In genomic region chr9:72641093-72641680, GRCm38 (mm10) we compare ENCODE assay signal across 8 mouse cellular contexts. TPM values are rescaled to one million over a fixed set of nuclear protein-coding genes. Genes with fewer than 3 reads are reported as not detected.
DNase-seq lines count a peak whose midpoint lies in the region; ATAC-seq and TF ChIP-seq lines count a peak whose summit lies in the region.

No protein-coding gene starts in this region.

- no peak for DNase-seq in ES-E14 (ENCODE audit: low read depth, low spot score)
- no peak for DNase-seq in hindbrain, embryonic 14.5 days (ENCODE audit: low spot score)
- peak; percentile 18 for DNase-seq in lung, postnatal 10 days
- DNase-seq in ovary, postnatal 10 days (ENCODE audit: low spot score): no peak
- DNase-seq in layer of hippocampus, postnatal 10 days (ENCODE audit: low spot score in 2 of 2): no peak
- DNase-seq in layer of hippocampus, postnatal 25 days (ENCODE audit: extremely low spot score in 1 of 2, low spot score in 1 of 2): no peak
- no peak for DNase-seq in left cerebral cortex, postnatal 36 days (ENCODE audit: low spot score in 2 of 2)

- H3K4me3 ChIP-seq in ES-E14 (ENCODE audit: insufficient read depth in 1 of 2, low read depth in 1 of 2, low read length in 2 of 2, poor library complexity in 1 of 2, severe bottlenecking in 1 of 2): no peak overlapping the region; a peak in 1 of 4 replicates
- H3K4me3 ChIP-seq in embryonic fibroblast, embryonic 13.5 days (ENCODE audit: insufficient read depth, low read length): no peak overlapping the region; the same call in none of the 2 replicates
- no peak overlapping the region for H3K4me3 ChIP-seq in hindbrain, embryonic 14.5 days (replicated peaks; ENCODE audit: low read length)

- no peaks in the 10 kb centered on the region for H3K9me3 ChIP-seq in ES-E14 (ENCODE audit: control insufficient read depth, insufficient read depth, low read depth, low read length)
- no peaks in the 10 kb centered on the region for H3K9me3 ChIP-seq in hindbrain, embryonic 14.5 days (ENCODE audit: control insufficient read depth, low read length)

- in situ Hi-C loops in ES-E14 (cut with MboI; ENCODE audit: low sequenced_read_pairs in 2 of 2, unreplicated experiment in 2 of 2): no loop called here

- no peak for TF ChIP-seq CTCF in embryonic fibroblast, embryonic 13.5 days (IDR thresholded peaks at IDR 0.05; ENCODE audit: borderline replicate concordance, insufficient read depth, low read length)

- peak overlapping the region; percentile 91 for H3K27ac ChIP-seq in ES-E14 (ENCODE audit: insufficient read depth, low read depth, low read length, poor library complexity, severe bottlenecking)
- H3K27ac ChIP-seq in embryonic fibroblast, embryonic 13.5 days (ENCODE audit: insufficient read depth, low read length): peak overlapping the region; percentile 99
- H3K27ac ChIP-seq in hindbrain, embryonic 14.5 days: peak overlapping the region; percentile 93

- H3K27me3 ChIP-seq in hindbrain, embryonic 14.5 days (ENCODE audit: control insufficient read depth, insufficient read depth, low read length): no peaks in the 10 kb centered on the region

- ATAC-seq in hindbrain, embryonic 14.5 days (ENCODE audit: low FRiP score): no peak

- peak overlapping the region; percentile 69; the same call in 1 of the 2 replicates for H3K9ac ChIP-seq in ES-E14 (ENCODE audit: insufficient read depth, low read depth, low read length, poor library complexity, severe bottlenecking)
- 0 out of 2 replicates have a peak overlapping the region, but pooled peaks have one; percentile 49 for H3K9ac ChIP-seq in hindbrain, embryonic 14.5 days

- H3K4me2 ChIP-seq in hindbrain, embryonic 14.5 days (replicated peaks): peak overlapping the region; percentile 49; the same call in 1 of the 2 replicates

- peaks cover 14 to 16% of the 10 kb centered on the region in 2 experiments for H3K4me1 ChIP-seq in ES-E14 (ENCODE audit: control insufficient read depth in 2 of 2, insufficient read depth in 2 of 2, low read length in 2 of 2, poor library complexity in 1 of 2)
- H3K4me1 ChIP-seq in embryonic fibroblast, embryonic 13.5 days (ENCODE audit: control insufficient read depth, insufficient read depth, low read length): peaks cover 16% of the 10 kb centered on the region
- H3K4me1 ChIP-seq in hindbrain, embryonic 14.5 days (replicated peaks; ENCODE audit: control insufficient read depth, insufficient read depth, low read length): peaks cover 28% of the 10 kb centered on the region

- no peaks in the 10 kb centered on the region for H3K36me3 ChIP-seq in ES-E14 (ENCODE audit: control insufficient read depth, insufficient read depth, low read length, poor library complexity, severe bottlenecking)
- H3K36me3 ChIP-seq in hindbrain, embryonic 14.5 days (replicated peaks; ENCODE audit: control insufficient read depth, insufficient read depth): no peaks in the 10 kb centered on the region

- intact Hi-C loops in left cerebral cortex, postnatal 36 days (cut with DNase I): no loop called here

- 76% methylated on average over 6 of the region's 6 CpGs for WGBS in hindbrain, embryonic 14.5 days

- no peak for TF ChIP-seq POLR2A in embryonic fibroblast, embryonic 13.5 days (IDR thresholded peaks at IDR 0.05; ENCODE audit: low read depth, low read length)

TF ChIP-seq in ES-E14, 5 proteins besides CTCF, POLR2A, EP300 and RAD21:
- no peak for TF ChIP-seq ZC3H11A (IDR thresholded peaks at IDR 0.05; ENCODE audit: borderline replicate concordance, low read depth, low read length)
- TF ChIP-seq HCFC1 (IDR thresholded peaks at IDR 0.05; ENCODE audit: borderline replicate concordance, insufficient read depth, low read length): no peak
- TF ChIP-seq MAFK (IDR thresholded peaks at IDR 0.05; ENCODE audit: insufficient read depth, low read depth, low read length): no peak
- TF ChIP-seq ZNF384 (IDR thresholded peaks at IDR 0.05; ENCODE audit: low read depth, low read length): no peak
- TF ChIP-seq CHD2 (IDR thresholded peaks at IDR 0.05; ENCODE audit: low read depth, low read length): no peak
TF ChIP-seq in ES-E14: peak in this region for 0.

RNA-seq across cellular contexts. Expression of gene Nedd4, which starts 21.0 kb away (rescaled TPM):
- total RNA-seq in ES-E14 (2012; rRNA removed): 302 and 324 TPM in 2 replicates
- polyA plus RNA-seq in embryonic fibroblast, embryonic 13.5 days (2011; ENCODE audit: insufficient read length, low read depth, missing spikeins): 1,359 and 1,364 TPM in 2 replicates
- polyA plus RNA-seq in hindbrain, embryonic 14.5 days (2014; fragmentation: Nextera tagmentation; extraction: Ambion mirVana): 478 and 513 TPM in 2 replicates
- total RNA-seq in layer of hippocampus, postnatal 10 days (2021): 100 to 1,000 TPM; 342 to 359 TPM
- 100 to 1,000 TPM; 297 to 304 TPM for total RNA-seq in layer of hippocampus, postnatal 25 days (2021)
- total RNA-seq in left cerebral cortex, postnatal 36 days (2021): 100 to 1,000 TPM; 259 to 289 TPM
